Mouse (Mus musculus) megakaryocyte, embryonic 14.5 days (primary cell): Measurements from ENCODE around the gene Iqch.

Experiments
- FLI1 ChIP-seq: IDR thresholded peaks from 2 replicates; pipeline ENCODE4 v1.6.1; 2012; ENCODE audit warnings: low read length, inconsistent platforms, mixed read lengths
- GATA1 ChIP-seq: IDR thresholded peaks from 3 replicates; pipeline ENCODE4 v1.6.1; 2012; ENCODE audit warnings: mixed read lengths, low read length, inconsistent platforms, borderline replicate concordance

DNA sequence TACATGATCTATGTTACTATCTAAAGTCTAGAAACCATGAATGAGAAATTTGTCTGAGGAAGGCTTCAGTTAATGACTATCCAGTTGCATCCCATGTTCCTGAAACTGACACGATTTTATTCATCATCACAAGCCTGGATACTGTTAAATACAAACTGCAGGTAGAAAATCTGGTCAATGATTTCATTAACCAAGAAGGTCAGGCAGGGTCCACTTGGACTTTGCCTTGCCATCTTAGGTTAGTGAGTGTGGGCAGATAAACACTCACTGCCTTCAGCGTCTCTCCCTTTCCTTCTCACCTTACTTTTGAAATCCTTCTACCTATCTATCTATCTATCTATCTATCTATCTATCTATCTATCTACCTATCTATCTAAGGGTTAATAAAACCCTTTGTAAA, 211.0 kb downstream of the Iqch start:
- TF ChIP-seq GATA1 (no peak), FLI1 (no peak)
